Comparison of ENCODE assay signal across 9 mouse cellular contexts in the genomic region with DNA sequence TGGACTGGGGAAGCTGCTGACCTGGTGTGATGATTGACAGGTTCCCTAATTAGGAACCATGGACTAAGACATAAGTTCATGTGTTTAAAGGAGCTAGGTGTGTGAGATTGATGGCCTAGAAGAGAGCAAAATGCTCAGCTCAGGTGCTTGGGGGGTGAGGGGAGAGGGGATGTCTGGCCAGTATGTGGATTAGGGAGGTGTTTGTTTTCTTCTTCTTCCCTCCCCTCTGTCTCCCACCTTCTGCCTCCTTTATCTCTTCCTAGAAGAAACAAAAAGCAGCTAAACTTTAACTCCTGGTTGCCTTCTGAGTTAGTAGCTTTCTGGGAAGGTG.
DNase-seq lines count a peak whose midpoint lies in the region; ATAC-seq and TF ChIP-seq lines count a peak whose summit lies in the region.
"Had no signal": no experiment of that assay in that cellular context is flagged by ENCODE, and none has a peak within 500 bp of the region (broad histone marks: within the 10 kb centered on the region; RNA-seq: fewer than 3 reads in every experiment).

No protein-coding gene starts in this region.

- peaks cover 4% of the 10 kb centered on the region; the same call in 1 of the 2 replicates for H3K9me3 ChIP-seq in forebrain, embryonic 13.5 days (replicated peaks)
- no peaks in the 10 kb centered on the region for H3K9me3 ChIP-seq in limb, embryonic 14.5 days (ENCODE audit: control insufficient read depth, low read length)

- peak overlapping the region; percentile 45 for H3K4me2 ChIP-seq in forebrain, embryonic 13.5 days
- H3K4me2 ChIP-seq in limb, embryonic 14.5 days (replicated peaks; ENCODE audit: low read depth, low read length, severe bottlenecking), result peak overlapping the region; percentile 35

- H3K4me1 ChIP-seq in forebrain, embryonic 13.5 days, result peaks cover 47% of the 10 kb centered on the region
- H3K4me1 ChIP-seq in limb, embryonic 14.5 days (ENCODE audit: control insufficient read depth, insufficient read depth, low read length), result peaks cover 45% of the 10 kb centered on the region
- peaks cover 5% of the 10 kb centered on the region; the same call in 1 of the 2 replicates for H3K4me1 ChIP-seq in small intestine, adult 2 months (ENCODE audit: control insufficient read depth, insufficient read depth, insufficient read length, low read length)

- no peak for TF ChIP-seq POLR2A in limb, embryonic 14.5 days (IDR thresholded peaks at IDR 0.05; ENCODE audit: borderline replicate concordance, extremely low read depth, insufficient read depth, insufficient read length)
- TF ChIP-seq POLR2A in small intestine, adult 2 months (IDR thresholded peaks at IDR 0.05; ENCODE audit: low read depth, low read length), result no peak

- no peaks in the 10 kb centered on the region for H3K36me3 ChIP-seq in forebrain, embryonic 13.5 days (ENCODE audit: poor library complexity, severe bottlenecking)
- H3K36me3 ChIP-seq in limb, embryonic 14.5 days (ENCODE audit: control insufficient read depth, insufficient read depth, low read length), result no peaks in the 10 kb centered on the region
- H3K36me3 ChIP-seq in small intestine, adult 2 months (ENCODE audit: control insufficient read depth, insufficient read depth, low read length), result no peaks in the 10 kb centered on the region

- peak overlapping the region; percentile 56; the same call in 1 of the 2 replicates for H3K9ac ChIP-seq in forebrain, embryonic 13.5 days
- H3K9ac ChIP-seq in limb, embryonic 14.5 days (ENCODE audit: low read depth, low read length, severe bottlenecking), result peak overlapping the region; percentile 25; the same call in 1 of the 2 replicates

- intact Hi-C loops in left cerebral cortex, adult 2 months (cut with DNase I), result no loop called here
- intact Hi-C loops in left cerebral cortex, postnatal 4 days (cut with DNase I), result no loop called here

- no peak for TF ChIP-seq CTCF in left cerebral cortex, adult 2 months (IDR thresholded peaks at IDR 0.05)
- TF ChIP-seq CTCF in small intestine, adult 2 months (IDR thresholded peaks at IDR 0.05; ENCODE audit: extremely low read depth, insufficient read length, insufficient replicate concordance, low read depth, low read length), result no peak

- H3K27me3 ChIP-seq in forebrain, embryonic 13.5 days, result no peaks in the 10 kb centered on the region
- no peaks in the 10 kb centered on the region for H3K27me3 ChIP-seq in limb, embryonic 14.5 days (ENCODE audit: control insufficient read depth, insufficient read depth, low read length)
- no peaks in the 10 kb centered on the region for H3K27me3 ChIP-seq in small intestine, adult 2 months (ENCODE audit: control insufficient read depth, insufficient read depth, low read length)

- H3K4me3 ChIP-seq in left cerebral cortex, adult 2 months, result no peak overlapping the region
- H3K4me3 ChIP-seq in forebrain, embryonic 13.5 days, result peak overlapping the region; percentile 8; the same call in 1 of the 2 replicates
- 0 out of 2 replicates have a peak overlapping the region, but pooled peaks have one; percentile 2 for H3K4me3 ChIP-seq in limb, embryonic 14.5 days (replicated peaks; ENCODE audit: low read length)
- no peak overlapping the region for H3K4me3 ChIP-seq in small intestine, adult 2 months (ENCODE audit: low read depth, low read length)

- H3K27ac ChIP-seq in left cerebral cortex, adult 2 months, result peak overlapping the region; percentile 51
- peak overlapping the region; percentile 72 for H3K27ac ChIP-seq in forebrain, embryonic 13.5 days
- H3K27ac ChIP-seq in limb, embryonic 14.5 days (replicated peaks; ENCODE audit: low read depth, low read length), result peak overlapping the region; percentile 52; the same call in 1 of the 2 replicates
- H3K27ac ChIP-seq in small intestine, adult 2 months (ENCODE audit: insufficient read depth, low read depth, low read length), result 0 out of 2 replicates have a peak overlapping the region, but pooled peaks have one; percentile 0

- ATAC-seq in forebrain, embryonic 13.5 days, result no peak; the same call in 1 of the 2 replicates
- no peak for ATAC-seq in limb, embryonic 14.5 days (ENCODE audit: low FRiP score, low read depth)
- ATAC-seq: inflammation-experienced regulatory T-cells, adult 6 months had no signal

- no peak for DNase-seq in left cerebral cortex, adult 2 months (ENCODE audit: extremely low spot score in 1 of 2, low spot score in 2 of 2)
- DNase-seq in left cerebral cortex, adult 18-20 months (ENCODE audit: low spot score in 2 of 2), result no peak
- DNase-seq in limb, embryonic 14.5 days (ENCODE audit: low spot score), result no peak
- DNase-seq in thymus, postnatal 14 days, result no peak
- DNase-seq in spleen, postnatal 36 days (ENCODE audit: low spot score in 2 of 2), result no peak
- DNase-seq in left cerebral cortex, postnatal 4 days, result no peak

Comparison
In these comparisons a context has a peak if more than half of its experiments do, and no peak if none do; other contexts are left out.
1. H3K27ac ChIP-seq: peak in every context shown above with its lines; median percentile 72 in forebrain, embryonic 13.5 days; 52 in limb, embryonic 14.5 days; 51 in left cerebral cortex, adult 2 months; 0 in small intestine, adult 2 months.
2. H3K4me3 ChIP-seq: peak in forebrain, embryonic 13.5 days (single experiment) and limb, embryonic 14.5 days (single experiment); none in left cerebral cortex, adult 2 months (single experiment) and small intestine, adult 2 months (single experiment).